Mouse (Mus musculus): ENCODE data around the gene Ddx21.
"Not testable (repeated sequence)": the region's sequence is repeated elsewhere in the genome, so short reads cannot be mapped to it uniquely, and the experiment has no call there.

The Ddx21 gene

DNA sequence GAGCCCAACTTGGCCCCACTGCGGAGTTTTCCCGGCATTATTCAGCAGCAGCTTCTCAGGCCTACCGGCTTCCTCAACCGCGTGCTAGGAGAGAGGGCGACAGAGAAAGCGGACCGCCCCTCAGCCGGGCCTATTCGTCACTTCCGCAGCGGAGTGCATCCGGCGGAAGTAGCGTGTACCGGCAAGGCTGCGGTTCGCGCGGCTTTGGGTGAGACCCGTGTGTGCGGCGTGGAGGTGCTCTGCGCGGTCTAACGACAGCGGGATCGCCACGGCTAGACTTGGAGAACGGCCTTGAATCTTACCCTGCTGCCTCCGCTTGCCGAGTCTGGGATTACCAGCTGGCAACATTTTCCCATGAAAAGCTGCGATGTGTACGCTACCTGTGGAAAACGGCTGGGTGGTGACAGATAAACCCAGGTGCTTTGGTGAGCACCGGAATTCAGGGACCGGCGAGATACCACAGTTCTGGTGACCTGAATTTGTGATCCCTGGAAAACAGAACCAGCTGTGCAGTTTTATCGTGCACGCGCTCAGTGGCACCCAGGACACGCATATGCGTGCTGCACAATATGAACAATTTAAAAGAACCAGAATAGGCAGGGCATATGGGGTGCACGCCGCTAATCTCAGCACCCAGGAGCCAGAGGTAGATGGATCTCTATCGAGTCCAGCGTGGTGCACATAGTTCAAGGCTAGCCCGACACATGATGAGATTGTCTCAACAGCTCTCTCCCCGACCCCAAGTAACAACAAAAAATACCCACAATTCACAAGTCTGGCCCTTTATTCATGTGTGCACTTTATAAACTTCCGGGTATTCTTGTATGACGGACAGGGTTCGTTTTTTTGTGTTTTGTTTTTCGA lies at the start of gene Ddx21:
TSS of gene Ddx21 (minus strand) at position 105 of the 864 bp plus-strand sequence.
- peak; percentile 72 for DNase-seq (ENCODE audit: low spot score)

DNA sequence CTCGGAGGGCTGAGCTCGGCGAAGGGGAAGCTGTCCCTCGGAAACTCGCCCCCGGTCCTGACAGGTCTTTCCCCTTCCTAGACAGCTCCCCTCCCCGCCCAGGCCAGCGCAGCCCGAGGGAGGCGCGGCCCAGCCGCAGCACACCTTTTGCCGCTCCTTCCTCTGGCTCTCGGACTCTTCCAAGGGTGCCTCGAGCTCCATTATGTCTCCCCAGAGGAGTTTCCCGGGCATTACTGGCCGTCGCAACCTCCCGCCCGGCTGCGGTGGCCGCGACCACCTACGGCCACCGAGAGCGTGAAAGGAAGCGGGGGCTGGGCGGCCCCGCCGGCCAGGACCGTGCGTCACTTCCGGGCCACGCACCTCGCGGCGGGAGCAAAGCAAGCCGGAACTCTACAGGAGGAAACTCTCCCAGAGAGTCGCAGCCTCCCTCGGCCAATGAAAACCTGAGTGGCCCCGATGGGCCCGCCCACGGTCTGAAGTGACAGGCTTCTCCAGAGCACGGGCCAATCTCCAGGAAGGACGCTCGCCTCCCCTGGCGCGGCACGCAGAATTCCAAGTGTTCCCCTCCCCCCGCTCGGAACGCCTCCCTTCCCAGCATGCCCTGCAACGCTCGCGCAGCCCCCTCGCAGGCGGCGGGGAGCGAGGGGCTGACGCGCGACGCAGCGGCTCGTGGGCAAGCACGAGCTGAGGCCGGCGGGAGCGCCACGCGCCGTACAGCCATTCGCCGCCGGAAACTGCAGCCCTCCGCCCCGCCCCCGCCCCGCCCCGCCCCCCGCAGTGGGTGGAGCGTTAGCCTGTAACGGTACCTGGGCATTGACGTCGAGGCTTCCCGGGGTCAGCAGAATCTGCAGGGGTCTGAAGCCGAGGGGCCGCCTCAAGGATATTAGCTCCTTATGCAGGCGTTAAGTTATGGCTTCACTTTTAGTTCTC lies 49.1 kb upstream of the Ddx21 start, which contains the start of gene Ddx50:
TSS of gene Ddx50 (minus strand) at position 338 of the 930 bp plus-strand sequence.
- DNase-seq (ENCODE audit: low spot score) = peak; percentile 91

DNA sequence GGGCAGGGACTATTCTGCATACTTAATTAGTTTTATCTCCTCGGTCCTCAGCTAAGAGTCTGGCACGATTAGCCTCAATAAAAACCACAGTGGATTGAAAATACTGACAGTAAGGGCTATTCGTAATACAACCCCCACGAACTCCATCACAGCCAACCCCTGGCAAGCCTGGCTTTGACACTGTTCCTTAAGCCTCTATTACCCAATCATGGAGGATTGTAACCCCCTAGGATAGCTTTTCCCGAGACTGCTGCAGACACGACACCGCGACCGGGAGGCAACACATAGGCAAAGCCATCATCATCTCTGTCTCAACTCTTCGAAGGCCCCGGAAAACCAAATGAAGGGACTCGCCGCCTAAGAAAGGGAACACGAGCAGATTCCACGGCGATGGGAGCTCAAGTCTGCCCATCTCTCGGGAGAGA lies 48.3 kb upstream of the Ddx21 start:
- DNase-seq (ENCODE audit: low spot score) = no peak

DNA sequence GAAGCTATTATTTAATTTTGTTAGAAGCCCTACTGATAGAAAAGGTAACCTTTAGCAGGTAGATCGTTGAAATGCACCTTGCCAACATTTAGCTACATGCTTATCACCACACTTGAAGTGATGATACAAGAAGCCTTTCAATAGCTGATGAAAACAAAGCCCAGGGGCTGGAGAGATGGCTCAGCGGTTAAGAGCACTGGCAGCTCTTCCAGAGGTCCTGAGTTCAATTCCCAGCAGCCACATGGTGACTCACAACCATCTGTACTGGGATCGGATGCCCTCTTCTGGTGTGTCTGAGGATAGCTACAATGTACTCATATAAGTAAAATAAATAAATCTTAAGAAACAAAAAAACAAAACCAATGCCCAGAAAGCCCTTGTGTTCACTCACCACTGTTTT lies 2.1 kb upstream of the Ddx21 start:
- DNase-seq (ENCODE audit: low spot score) = no peak

DNA sequence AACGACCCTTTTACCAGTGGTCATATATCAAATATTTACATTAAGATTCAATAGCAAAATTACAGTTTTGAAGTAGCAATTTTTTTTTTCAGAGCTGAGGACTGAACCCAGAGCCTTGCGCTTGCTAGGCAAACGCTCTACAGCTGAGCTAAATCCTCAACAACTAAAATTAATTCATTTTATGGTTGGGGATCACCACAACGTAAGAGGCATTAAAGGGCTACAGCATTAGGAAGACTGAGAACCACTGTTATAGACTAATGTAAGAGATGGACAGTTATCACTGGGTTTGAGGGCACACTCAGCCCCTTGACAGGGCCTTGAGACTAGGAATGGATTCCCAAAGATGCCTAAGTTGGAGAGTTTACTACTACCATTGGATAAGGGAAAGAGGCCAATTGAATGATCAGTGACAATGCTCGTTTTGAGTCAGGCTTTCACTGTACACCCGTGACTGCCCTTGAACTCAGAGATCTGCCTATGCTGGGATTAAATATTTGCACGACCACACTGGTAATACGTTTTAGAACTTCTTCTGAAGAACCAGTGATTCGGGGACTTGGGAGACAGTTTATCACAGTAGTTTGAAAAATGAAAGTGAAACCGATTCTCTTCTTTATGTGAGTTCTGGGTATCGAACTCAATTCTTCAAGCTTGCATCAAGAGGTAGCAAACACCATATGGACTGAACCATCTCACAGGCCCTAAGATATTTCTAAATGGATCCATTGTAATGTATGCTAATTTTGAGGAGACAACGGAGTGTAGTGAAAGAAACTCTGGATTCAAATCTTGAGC lies 1.4 kb upstream of the Ddx21 start:
- no peak for DNase-seq (ENCODE audit: low spot score)

DNA sequence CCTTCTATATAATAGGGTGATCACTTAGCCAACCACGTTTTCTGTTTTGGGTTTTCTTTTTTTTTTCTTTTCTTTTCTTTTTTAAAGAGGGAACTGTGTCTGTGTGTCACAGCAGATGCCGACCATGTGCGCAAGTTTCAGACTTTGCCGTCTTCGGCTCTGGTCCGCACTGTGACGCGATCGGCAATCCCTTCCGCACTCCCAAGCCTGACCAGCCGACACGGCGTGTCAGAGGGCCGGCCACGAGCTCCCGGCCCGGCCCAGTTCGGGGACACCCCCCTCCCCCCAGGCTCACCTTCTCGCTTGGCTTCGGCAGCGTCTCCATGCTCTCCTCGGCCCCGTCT lies 276 bp downstream of the Ddx21 start:
- no peak for DNase-seq (ENCODE audit: low spot score)

DNA sequence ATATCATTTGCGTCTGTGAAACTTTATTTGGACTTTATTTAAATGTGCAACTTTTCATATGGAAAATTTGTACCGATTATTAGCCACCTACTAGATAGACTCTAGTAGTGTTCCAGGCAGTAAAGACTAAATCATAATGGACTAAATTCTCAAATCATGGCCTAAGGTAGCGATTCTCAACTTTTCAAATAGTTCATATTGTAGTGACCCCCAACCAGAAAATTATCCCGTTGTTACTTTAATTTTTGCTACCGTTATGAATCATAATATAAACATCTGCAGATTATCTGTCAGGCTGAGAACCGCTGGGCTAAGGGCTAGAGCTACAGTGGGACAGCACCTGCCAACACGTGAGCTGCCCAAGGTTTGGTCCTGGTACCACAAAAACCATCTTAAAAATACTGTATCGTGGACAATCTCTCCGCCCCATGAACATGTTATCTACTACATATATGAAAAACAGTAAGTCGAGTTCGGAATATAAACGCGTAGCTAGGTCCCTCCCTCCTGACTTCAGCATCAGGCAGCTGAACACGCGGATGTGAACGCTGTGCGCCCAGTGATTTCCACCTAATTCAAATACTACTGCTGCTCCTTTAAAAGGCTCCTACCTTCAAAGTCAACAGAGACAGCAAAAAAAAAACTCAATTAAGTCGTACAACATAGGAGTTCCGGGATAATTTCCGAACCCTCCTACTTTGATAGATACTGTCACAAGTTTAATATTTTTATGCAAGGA lies 859 bp downstream of the Ddx21 start:
- no peak for DNase-seq (ENCODE audit: low spot score)

DNA sequence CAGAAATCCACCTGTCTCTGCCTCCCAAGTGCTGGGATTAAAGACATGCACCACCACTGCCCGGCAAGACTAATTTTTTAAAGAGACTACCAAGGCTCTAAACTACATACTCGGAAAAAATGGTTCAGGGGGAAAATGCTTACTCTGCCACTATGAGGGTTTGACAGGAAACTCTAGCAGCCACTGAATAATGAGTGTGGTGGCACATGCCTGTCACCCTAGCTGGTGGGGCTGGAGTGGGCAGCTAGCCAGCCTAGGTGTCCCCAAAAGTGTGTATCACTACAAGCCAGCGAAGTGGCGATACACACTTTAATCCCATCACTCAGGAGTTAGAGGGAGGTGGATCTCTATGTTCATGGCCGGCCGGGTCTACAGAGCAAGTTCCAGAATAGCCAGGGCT lies 2.0 kb downstream of the Ddx21 start:
- no peak for DNase-seq (ENCODE audit: low spot score)

DNA sequence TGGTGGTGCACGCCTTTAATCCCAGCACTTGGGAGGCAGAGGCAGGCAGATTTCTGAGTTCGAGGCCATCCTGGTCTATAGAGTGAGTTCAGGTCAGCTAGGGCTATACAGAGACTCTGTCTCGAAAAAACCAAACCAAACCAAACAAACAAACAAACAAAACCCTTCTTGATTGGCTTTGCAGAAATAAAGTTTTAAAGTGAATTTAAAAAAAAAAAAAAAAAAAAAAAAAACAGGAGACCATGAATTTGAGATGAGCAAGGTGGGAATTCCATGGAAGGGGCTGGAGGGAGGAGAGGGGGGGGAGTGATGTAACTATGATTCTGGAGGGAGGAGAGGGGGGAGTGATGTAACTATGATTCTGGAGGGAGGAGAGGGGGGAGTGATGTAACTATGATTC lies 2.8 kb downstream of the Ddx21 start:
- not testable (repeated sequence) for DNase-seq (ENCODE audit: low spot score)

DNA sequence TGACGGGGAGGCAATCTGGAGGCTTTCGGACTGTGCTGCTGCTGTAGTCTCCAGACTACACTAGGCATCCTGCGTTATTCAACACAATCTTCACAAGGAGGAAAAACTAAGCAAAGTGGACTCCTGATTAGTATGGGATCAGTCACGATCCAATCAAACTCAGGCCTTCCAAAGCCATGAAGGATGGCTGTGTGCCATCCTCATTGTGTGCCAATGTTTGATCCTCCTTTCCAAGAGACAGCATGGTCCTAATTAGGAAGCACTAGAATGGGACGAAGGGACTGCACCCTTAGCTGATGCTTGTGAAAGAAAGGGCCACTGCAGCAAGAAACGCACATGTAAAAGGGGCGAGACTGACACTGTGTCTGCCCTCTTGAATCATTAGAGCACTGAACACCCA lies 9.6 kb downstream of the Ddx21 start:
- DNase-seq (ENCODE audit: low spot score) = no peak

DNA sequence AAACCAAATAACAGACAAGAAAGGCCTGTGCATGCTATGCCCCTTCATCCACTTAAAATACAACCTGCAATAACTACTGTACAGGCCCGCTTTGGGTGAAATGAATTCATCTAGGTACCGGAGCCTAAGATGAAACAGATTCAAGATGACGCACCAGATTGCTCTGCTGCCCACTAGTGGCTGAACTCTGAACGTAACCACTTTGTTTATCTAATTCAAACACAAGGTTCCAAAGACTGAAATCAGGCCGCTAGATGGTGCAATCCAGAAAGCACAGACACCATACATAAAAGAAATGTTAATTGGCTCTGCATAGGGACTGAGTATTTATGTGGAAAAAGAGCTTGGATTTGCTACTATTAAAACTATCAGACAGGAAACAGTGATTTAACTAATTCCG lies 11.9 kb downstream of the Ddx21 start:
- peak; percentile 50 for DNase-seq (ENCODE audit: low spot score)

DNA sequence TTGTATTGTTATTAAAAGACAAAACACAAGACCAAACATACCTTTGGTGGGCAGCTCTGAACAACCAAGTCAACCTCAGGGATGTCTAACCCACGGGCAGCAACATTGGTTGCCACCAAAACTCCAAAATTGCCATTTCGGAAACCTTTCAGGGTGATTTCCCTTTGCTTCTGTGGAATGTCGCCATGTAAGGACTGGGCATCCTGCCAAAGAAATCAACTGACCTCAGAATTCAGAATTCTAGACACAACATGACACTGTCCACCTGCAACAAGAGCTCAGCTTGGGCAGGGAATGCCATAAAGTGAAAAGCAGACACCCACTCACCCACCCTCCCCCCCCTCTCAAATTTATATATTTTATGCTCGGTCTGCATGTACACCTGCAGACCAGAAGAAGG lies 13.5 kb downstream of the Ddx21 start:
- DNase-seq (ENCODE audit: low spot score) = no peak

DNA sequence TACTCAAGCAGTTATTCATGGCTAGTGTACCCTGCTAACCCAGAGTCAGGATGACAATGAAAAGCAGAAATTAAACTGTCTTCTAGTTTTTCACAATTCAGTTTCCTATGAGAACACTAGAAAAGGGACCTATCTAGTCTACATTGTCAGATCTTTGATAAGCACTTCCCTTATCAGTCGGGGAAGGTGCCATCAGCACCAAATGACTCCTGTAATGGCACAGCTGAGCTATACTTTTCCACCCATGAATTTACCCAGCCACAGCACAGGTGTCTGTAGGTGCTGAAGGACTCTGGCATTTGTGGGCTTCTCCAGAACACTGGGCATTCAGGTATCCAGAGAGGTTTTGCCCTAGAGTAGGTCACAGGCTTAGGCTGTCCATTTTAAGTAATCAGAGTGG lies 18.8 kb downstream of the Ddx21 start:
- DNase-seq (ENCODE audit: low spot score) = no peak

DNA sequence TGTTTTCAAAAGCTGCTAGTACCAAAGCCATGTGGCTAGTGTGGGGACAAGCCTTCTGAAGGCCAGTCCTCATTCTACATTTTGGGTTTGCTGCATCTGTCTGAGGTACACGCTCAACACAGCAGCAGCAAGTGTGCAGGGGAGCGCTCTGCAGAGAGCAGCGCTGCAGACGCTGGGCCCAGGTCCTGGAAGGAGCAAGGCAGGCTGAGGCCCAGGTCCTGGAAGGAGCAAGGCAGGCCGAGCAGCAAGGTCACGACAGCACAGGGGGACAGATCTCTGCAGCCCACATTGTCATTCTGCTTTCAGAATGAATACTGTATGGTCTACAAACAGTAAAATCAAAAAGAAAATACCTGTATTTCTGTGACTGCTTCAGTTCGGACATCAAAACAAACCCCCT lies 19.4 kb downstream of the Ddx21 start:
- no peak for DNase-seq (ENCODE audit: low spot score)

DNA sequence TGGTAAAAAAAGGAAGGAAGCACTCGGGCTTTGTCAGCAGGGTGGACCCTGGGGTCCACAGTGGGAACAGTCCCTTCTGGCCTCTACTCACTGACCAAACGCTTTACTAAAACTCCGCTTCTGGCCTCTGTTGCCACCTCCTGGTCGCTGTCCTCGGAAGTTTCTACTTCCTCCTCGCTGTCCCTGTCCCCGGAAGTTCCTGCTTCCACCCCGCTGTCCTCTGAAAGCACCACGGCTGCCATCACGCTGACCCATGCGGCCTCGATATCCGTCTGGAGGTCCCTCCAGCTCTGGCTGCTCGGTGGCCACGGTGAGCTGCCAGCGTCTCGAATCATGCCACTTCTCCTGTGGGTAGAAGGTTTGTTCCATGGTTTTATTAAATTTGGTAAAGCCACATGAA lies 19.8 kb downstream of the Ddx21 start:
- no peak for DNase-seq (ENCODE audit: low spot score)

DNA sequence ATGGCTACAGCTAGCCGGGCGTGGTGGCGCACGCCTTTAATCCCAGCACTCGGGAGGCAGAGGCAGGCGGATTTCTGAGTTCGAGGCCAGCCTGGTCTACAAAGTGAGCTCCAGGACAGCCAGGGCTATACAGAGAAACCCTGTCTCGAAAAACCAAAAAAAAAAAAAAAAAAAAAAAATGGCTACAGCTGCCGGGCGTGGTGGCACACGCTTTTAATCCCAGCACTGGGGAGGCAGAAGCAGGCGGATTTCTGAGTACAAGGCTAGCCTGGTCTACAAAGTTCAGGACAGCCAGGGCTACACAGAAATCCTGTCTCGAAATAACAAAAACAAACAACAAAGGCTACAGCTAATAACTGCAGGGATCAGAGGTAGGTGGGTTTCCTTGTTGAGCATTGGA lies 23.0 kb downstream of the Ddx21 start:
- not testable (repeated sequence) for DNase-seq (ENCODE audit: low spot score)

DNA sequence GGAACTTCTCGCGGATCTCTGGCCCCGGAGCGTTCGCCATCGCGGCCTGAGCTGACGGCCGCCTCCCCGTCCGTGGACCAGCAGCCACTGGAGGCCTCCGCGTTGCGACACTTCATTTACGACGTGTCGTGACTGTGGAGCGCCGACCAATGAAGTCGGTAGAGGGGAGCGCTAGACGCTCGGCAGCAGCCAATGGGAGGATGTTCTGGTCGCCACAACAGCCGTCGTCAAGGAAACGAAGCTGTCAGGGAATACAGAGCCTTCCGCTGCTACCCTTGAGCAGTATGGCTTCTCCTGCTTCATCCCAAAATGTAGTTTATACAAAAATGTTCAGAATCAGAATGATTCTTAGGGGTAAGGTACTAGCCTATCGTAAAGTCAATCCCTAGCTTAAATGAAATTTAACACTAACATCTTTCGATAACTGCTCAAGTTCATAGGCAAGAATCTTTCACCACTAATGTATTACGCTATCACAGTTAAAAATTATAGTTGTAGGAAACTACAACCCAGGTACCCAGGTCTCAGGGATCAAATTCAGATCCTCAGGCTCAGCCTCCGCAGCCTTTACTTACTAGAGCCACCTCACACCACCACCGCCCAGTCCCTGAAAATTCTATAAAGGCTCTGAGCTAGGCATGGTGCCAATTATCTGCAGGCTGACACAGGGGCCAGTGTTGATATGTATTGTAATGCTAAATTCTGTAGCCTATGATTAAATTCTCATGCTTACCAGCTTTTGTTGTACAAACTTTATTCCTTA lies 23.6 kb downstream of the Ddx21 start, which contains the start of gene Kif1bp:
TSS of gene Kif1bp (minus strand) at position 120 of the 763 bp plus-strand sequence.
- peak; percentile 92 for DNase-seq (ENCODE audit: low spot score)

DNA sequence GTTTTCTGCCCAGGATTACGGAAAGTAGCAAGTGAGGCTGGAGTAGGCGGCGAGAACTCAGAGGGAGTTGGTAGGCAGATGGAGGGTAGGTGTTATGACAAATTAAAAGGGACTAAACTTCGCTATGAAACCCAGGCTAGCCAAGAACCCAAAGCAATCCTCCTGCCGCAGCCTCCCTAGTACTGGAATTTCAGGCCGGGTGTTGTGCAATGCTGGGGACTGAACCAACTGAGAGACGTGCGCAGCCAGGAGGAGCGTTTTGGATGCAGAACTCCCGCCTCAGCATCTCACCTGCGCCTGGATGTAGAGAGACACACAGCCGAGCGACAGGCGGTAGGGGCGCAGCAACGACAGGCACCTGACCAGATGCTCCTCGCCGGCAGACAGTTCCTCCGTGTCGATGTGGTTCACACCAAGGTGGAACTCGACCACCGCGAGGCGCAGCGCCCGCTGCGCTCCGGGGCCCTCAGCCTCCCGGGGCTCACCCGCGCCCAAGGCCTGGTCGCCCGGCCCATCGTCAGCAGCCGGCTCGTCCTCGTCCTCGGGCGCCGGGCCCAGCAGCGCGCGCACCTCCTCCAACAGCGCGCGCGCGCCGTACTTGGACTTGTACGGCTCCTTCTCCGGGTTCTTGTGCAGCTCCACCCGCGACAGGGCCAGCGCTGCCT lies 24.3 kb downstream of the Ddx21 start:
- no peak for DNase-seq (ENCODE audit: low spot score)

DNA sequence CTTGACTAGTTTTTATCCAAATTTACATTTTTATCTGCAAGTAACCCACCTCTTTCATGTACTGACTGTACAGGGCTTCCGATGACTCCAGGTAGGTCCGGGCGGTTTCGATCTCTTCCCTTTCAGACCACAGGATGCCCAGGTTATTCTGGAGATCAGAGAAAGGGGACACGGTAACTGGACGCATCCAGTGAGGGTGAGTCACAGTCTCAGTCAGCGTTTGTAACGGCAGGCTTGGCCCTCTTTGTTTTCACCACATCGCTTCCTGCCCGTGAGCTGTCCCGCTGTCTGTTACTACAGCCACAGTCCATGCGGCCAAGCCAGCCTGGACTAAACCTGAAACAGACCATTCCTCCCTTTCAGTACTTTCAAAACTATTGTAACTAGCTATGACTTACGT lies 27.1 kb downstream of the Ddx21 start:
- no peak for DNase-seq (ENCODE audit: low spot score)

All from ovary, postnatal 10 days (tissue).